Mouse (Mus musculus) kidney, embryonic 15.5 days (tissue): Measurements from ENCODE around the gene Gm20741. TPM values are rescaled to one million over a fixed set of nuclear protein-coding genes. Genes with fewer than 3 reads are reported as not detected.

Source experiments
- polyA plus RNA-seq: library from polyadenylated mRNA; unstranded; fragments of >200 nt; fragmentation: Nextera tagmentation; extraction: Ambion mirVana; gene quantifications from 2 replicates; pipeline ENCODE4 v1.2.1, GENCODE M21; 2015

Gene Gm20741
- polyA plus RNA-seq, 1 experiment from 2014 or later = not detected

Other genes starting within 250 kb of the Gm20741 start
- 98.7 and 118 TPM in 2 replicates for gene Cldn8, start 249.0 kb downstream of the Gm20741 start, polyA plus RNA-seq
- gene Krtap24-1, start 199.9 kb downstream of the Gm20741 start, polyA plus RNA-seq = not detected in 2 replicates
- not detected in 2 replicates for gene 2310079G19Rik, start 184.6 kb downstream of the Gm20741 start, polyA plus RNA-seq
- gene Krtap26-1, start 164.4 kb downstream of the Gm20741 start, polyA plus RNA-seq = not detected in 2 replicates
- gene Krtap27-1, start 140.5 kb downstream of the Gm20741 start, polyA plus RNA-seq = not detected in 2 replicates
- gene 2310061N02Rik, start 104.3 kb downstream of the Gm20741 start, polyA plus RNA-seq = not detected in 2 replicates
- not detected in 2 replicates for gene Krtap13-1, start 83.4 kb downstream of the Gm20741 start, polyA plus RNA-seq
- 0.19 TPM in 1 of 2 replicates, not detected in the other for gene Krtap13, start 60.6 kb downstream of the Gm20741 start, polyA plus RNA-seq
- 0.30 TPM in 1 of 2 replicates, not detected in the other for gene 2310034C09Rik, start 53.4 kb downstream of the Gm20741 start, polyA plus RNA-seq
- not detected in 2 replicates for gene 2310057N15Rik, start 38.0 kb downstream of the Gm20741 start, polyA plus RNA-seq
- not detected in 2 replicates for gene Gm5965, start 34.3 kb downstream of the Gm20741 start, polyA plus RNA-seq
- not detected in 2 replicates for gene Krtap15, start 8.0 kb upstream of the Gm20741 start, polyA plus RNA-seq
- not detected in 2 replicates for gene Krtap14, start 13.9 kb upstream of the Gm20741 start, polyA plus RNA-seq
- gene Krtap19-1, start 57.2 kb upstream of the Gm20741 start, polyA plus RNA-seq = not detected in 2 replicates
- gene Krtap19-2, start 62.0 kb upstream of the Gm20741 start, polyA plus RNA-seq = not detected in 2 replicates
- gene Krtap19-3, start 65.8 kb upstream of the Gm20741 start, polyA plus RNA-seq = not detected in 2 replicates
- gene Krtap19-4, start 72.9 kb upstream of the Gm20741 start, polyA plus RNA-seq = not detected in 2 replicates
- gene Krtap19-5, start 84.2 kb upstream of the Gm20741 start, polyA plus RNA-seq = not detected in 2 replicates
- gene Krtap19-9b, start 120.0 kb upstream of the Gm20741 start, polyA plus RNA-seq = not detected in 2 replicates
- gene Krtap16-3, start 150.7 kb upstream of the Gm20741 start, polyA plus RNA-seq = not detected in 2 replicates
- gene Krtap22-2, start 198.5 kb upstream of the Gm20741 start, polyA plus RNA-seq = not detected in 2 replicates
- not detected in 2 replicates for gene Gm10229, start 203.1 kb upstream of the Gm20741 start, polyA plus RNA-seq
- gene Krtap6-1, start 219.5 kb upstream of the Gm20741 start, polyA plus RNA-seq = not detected in 2 replicates
- gene Gm10228, start 229.3 kb upstream of the Gm20741 start, polyA plus RNA-seq = not detected in 2 replicates
- gene Krtap6-5, start 235.7 kb upstream of the Gm20741 start, polyA plus RNA-seq = not detected in 2 replicates